Mouse (Mus musculus): ENCODE measurements around the gene Rab20. TPM values are rescaled to one million over a fixed set of nuclear protein-coding genes. Genes with fewer than 3 reads are reported as not detected.
A peak's percentile ranks its signal among the peaks of the same experiment; 100 is the strongest.

The Rab20 gene
- 24.2 and 26.5 TPM in 2 replicates for polyA plus RNA-seq (2015; fragmentation: Nextera tagmentation; extraction: Ambion mirVana)

DNA sequence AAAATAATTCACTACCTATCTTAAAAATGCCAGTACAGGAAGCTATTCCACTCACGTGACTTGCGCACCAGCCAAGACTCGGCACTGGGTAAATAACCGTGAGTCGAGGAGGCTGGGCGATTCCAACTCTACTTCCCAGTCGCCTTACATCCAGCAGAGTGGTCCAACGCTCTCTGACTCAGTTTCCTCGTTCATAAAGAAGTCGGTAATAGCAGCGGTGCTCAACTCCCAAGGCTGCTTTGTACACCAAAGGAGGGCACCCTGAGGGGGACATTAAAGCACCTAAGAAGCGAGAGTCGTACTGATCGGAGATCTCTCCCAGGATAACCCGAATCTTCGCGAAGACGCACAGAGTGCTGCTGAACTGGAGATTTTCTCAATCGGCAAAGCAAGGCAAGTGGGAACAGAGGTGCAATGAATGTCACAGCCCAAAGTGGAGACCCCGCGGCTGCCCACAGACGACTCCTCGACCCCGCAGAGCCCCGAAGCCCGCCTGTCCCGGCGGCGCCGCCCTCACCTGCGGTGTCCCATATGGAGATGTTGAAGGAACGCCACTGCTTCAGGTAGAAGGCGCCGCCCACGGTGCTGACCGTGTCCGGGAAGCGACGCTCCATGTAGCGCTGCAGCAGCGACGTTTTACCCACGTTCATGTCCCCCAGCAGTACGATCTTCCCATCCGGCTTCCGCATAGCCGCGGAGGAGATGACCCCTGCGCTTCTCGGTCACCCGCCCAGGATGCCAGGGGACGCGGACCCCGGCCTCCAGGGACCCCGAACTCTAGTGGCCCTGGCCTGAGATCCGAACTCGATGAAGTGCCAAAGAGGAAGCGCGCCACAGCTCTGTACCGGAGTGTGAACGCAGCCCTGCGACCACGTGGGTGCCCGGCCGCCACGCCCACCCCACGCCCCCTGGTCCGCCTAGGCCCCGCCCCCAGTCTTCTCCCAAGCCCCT, at the start of gene Rab20:
Gene Rab20, minus strand, starts transcription at position 900 of the 951 bp plus-strand sequence.
- Histone ChIP-seq H3K36me3 (no peaks in the 10 kb centered on the region), H3K27me3 (peaks cover 51% of the 10 kb centered on the region), H3K9me3 (replicated peaks) (no peaks in the 10 kb centered on the region), H3K4me2 (peak within 1 kb of the TSS; percentile 100), H3K4me3 (replicated peaks) (peak within 1 kb of the TSS; percentile 70), H3K9ac (peak within 1 kb of the TSS; percentile 65), H3K4me1 (peaks cover 84% of the 10 kb centered on the region), H3K27ac (peak within 1 kb of the TSS; percentile 83)
- peak; percentile 84 for ATAC-seq (replicated peaks; ENCODE audit: low FRiP score)
- under 1% methylated on average over 69 of the region's 69 CpGs for WGBS

DNA sequence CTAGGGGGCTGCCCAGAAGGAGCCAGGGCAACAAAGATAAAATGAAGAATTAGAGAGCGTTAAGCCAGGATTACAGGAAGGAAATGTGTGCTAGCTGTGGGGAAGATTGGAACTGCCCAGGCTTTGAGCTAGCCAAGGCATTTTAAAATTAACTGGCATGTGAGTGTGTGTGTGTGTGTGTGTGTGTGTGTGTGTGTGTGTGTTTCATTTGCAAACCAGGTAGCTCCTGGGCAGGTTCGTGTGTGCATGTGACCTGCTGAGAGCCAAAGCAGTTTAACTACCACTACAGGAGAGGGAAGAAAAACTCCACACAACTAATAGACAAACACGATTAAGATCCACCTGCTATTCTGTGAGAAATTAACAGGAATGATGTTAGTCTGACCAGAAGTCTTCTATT, 44.8 kb upstream of the Rab20 start:
- ATAC-seq (replicated peaks; ENCODE audit: low FRiP score) = no peak
- H3K4me1 ChIP-seq = no peaks in the 10 kb centered on the region
- H3K36me3 ChIP-seq = peaks cover 34% of the 10 kb centered on the region
- H3K27ac ChIP-seq = no peak overlapping the region
- H3K27me3 ChIP-seq = no peaks in the 10 kb centered on the region
- H3K4me3 ChIP-seq (replicated peaks) = no peak overlapping the region
- 77% methylated on average over 3 of the region's 3 CpGs for WGBS
- H3K9me3 ChIP-seq (replicated peaks) = no peaks in the 10 kb centered on the region
- H3K9ac ChIP-seq = no peak overlapping the region
- no peak overlapping the region for H3K4me2 ChIP-seq

GRCm38 (mm10) chr8:11518676-11519075, 40.2 kb upstream of the Rab20 start:
- peaks cover 71% of the 10 kb centered on the region for H3K36me3 ChIP-seq
- H3K9me3 ChIP-seq (replicated peaks) = no peaks in the 10 kb centered on the region
- no peak overlapping the region for H3K9ac ChIP-seq
- no peaks in the 10 kb centered on the region for H3K27me3 ChIP-seq
- 91% methylated on average over 11 of the region's 11 CpGs for WGBS
- no peak for ATAC-seq (replicated peaks; ENCODE audit: low FRiP score)
- no peak overlapping the region for H3K27ac ChIP-seq
- H3K4me1 ChIP-seq = no peaks in the 10 kb centered on the region
- no peak overlapping the region for H3K4me3 ChIP-seq (replicated peaks)
- no peak overlapping the region for H3K4me2 ChIP-seq

GRCm38 (mm10) chr8:11518056-11518396, 39.5 kb upstream of the Rab20 start:
- H3K27me3 ChIP-seq = no peaks in the 10 kb centered on the region
- no peak overlapping the region for H3K9ac ChIP-seq
- no peak overlapping the region for H3K27ac ChIP-seq
- ATAC-seq (replicated peaks; ENCODE audit: low FRiP score) = no peak
- no peaks in the 10 kb centered on the region for H3K4me1 ChIP-seq
- 82% methylated on average over 6 of the region's 6 CpGs for WGBS
- no peak overlapping the region for H3K4me3 ChIP-seq (replicated peaks)
- H3K36me3 ChIP-seq = peaks cover 77% of the 10 kb centered on the region
- no peak overlapping the region for H3K4me2 ChIP-seq
- H3K9me3 ChIP-seq (replicated peaks) = no peaks in the 10 kb centered on the region

GRCm38 (mm10) chr8:11517366-11518055, 39.0 kb upstream of the Rab20 start:
- Histone ChIP-seq H3K4me1 (no peaks in the 10 kb centered on the region), H3K4me3 (replicated peaks) (no peak overlapping the region), H3K4me2 (no peak overlapping the region), H3K27me3 (no peaks in the 10 kb centered on the region), H3K9ac (no peak overlapping the region), H3K27ac (no peak overlapping the region), H3K36me3 (peaks cover 82% of the 10 kb centered on the region), H3K9me3 (replicated peaks) (no peaks in the 10 kb centered on the region)
- WGBS = 84% methylated on average over 16 of the region's 16 CpGs
- ATAC-seq (replicated peaks; ENCODE audit: low FRiP score) = no peak

DNA sequence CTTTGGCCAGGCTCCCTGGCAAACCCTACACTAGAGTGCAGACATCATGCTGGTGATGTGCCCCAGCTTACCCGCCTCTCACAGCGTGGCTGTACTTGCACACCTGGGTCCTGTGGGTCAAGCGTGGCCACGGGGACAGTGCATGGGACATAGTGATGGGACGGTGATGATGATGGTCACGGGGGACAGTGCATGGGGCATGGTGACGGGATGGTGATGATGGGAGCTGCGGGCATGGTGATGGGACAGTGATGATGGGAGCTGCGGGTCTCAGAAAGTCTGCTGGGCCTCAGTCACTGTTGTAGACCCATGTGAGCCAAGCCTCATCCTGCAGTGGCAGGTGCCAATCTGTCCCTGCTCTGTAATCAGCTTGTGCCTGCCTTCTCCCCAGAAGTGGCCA, 37.8 kb upstream of the Rab20 start:
- Histone ChIP-seq H3K4me3 (replicated peaks) (no peak overlapping the region), H3K36me3 (peaks cover 84% of the 10 kb centered on the region), H3K27me3 (no peaks in the 10 kb centered on the region), H3K9me3 (replicated peaks) (no peaks in the 10 kb centered on the region), H3K4me2 (no peak overlapping the region), H3K9ac (no peak overlapping the region), H3K4me1 (no peaks in the 10 kb centered on the region), H3K27ac (no peak overlapping the region)
- 92% methylated on average over 9 of the region's 9 CpGs for WGBS
- ATAC-seq (replicated peaks; ENCODE audit: low FRiP score) = no peak

DNA sequence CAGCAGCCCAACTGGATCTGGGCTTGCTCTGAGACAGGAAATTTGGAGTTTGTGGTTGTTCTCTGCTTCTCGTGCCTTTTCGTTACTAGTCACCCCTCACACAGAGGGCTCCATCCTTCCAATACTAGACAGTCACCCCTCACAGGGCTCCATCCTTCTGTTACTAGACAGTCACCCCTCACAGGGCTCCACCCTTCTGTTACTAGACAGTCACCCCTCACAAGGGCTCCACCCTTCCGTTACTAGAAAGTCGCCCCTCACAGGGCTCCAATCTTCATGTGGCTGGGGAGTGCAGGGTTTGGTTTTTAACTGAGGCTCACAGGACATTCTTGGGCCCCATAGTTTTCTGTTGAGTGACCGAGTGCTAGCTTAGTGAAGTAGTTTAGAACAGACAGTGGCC, 34.7 kb upstream of the Rab20 start:
- Histone ChIP-seq H3K36me3 (peaks cover 97% of the 10 kb centered on the region), H3K27ac (no peak overlapping the region), H3K4me2 (no peak overlapping the region), H3K4me3 (replicated peaks) (no peak overlapping the region), H3K9ac (no peak overlapping the region), H3K9me3 (replicated peaks) (no peaks in the 10 kb centered on the region), H3K4me1 (no peaks in the 10 kb centered on the region), H3K27me3 (no peaks in the 10 kb centered on the region)
- no peak for ATAC-seq (replicated peaks; ENCODE audit: low FRiP score)
- 90% methylated on average over 5 of the region's 5 CpGs for WGBS

DNA sequence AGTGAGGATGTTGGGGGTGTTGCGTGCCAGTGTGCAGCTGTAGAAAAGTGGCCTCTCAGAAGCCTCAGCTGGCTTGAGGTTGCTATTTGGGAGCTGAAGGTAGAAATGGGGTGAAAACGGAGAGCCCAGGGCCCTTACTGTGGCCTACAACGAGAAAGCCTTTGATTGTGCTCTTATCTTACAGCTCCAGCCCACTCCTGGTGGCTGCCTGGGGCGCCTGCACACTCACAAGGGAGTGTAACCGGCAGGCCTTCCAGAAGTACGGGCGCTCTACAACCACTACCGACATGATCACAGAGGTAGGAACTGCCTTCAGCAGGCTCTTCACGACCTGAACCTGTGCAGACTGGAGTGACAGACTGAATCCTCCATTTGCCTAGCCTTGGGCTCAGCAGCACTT, 34.2 kb upstream of the Rab20 start:
- H3K9me3 ChIP-seq (replicated peaks) = no peaks in the 10 kb centered on the region
- WGBS = 84% methylated on average over 9 of the region's 9 CpGs
- H3K4me3 ChIP-seq (replicated peaks) = no peak overlapping the region
- H3K27ac ChIP-seq = no peak overlapping the region
- ATAC-seq (replicated peaks; ENCODE audit: low FRiP score) = no peak
- H3K36me3 ChIP-seq = peaks cover 98% of the 10 kb centered on the region
- H3K4me1 ChIP-seq = no peaks in the 10 kb centered on the region
- H3K27me3 ChIP-seq = no peaks in the 10 kb centered on the region
- no peak overlapping the region for H3K4me2 ChIP-seq
- no peak overlapping the region for H3K9ac ChIP-seq

DNA sequence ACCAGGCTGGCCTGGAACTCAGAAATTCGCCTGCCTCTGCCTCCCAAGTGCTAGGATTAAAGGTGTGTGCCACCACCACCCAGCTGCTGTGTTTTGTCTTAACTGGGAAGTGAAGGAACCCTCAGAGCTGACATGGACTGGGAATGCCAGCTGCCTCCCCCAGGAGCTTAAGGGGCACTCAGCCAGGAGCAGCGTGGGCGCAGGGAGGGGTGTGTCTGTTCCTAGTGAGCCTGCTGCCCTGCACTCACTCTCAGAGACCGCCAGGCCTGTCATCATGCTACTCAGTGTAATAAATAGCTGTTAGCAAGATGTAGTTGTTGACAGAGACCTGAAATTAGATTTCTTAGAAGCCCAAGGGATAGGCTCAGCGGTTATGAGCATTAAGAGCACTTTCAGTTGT, 32.5 kb upstream of the Rab20 start:
- peaks cover 97% of the 10 kb centered on the region for H3K36me3 ChIP-seq
- ATAC-seq (replicated peaks; ENCODE audit: low FRiP score) = no peak
- H3K9ac ChIP-seq = no peak overlapping the region
- H3K4me3 ChIP-seq (replicated peaks) = no peak overlapping the region
- no peaks in the 10 kb centered on the region for H3K27me3 ChIP-seq
- WGBS = 90% methylated on average over 5 of the region's 5 CpGs
- H3K4me1 ChIP-seq = no peaks in the 10 kb centered on the region
- no peaks in the 10 kb centered on the region for H3K9me3 ChIP-seq (replicated peaks)
- no peak overlapping the region for H3K27ac ChIP-seq
- no peak overlapping the region for H3K4me2 ChIP-seq

- no peaks in the 10 kb centered on the region for H3K9me3 ChIP-seq (replicated peaks)
- no peak for ATAC-seq (replicated peaks; ENCODE audit: low FRiP score)
- no peak overlapping the region for H3K9ac ChIP-seq
- H3K36me3 ChIP-seq = peaks cover 97% of the 10 kb centered on the region
- no peak overlapping the region for H3K27ac ChIP-seq
- no peaks in the 10 kb centered on the region for H3K27me3 ChIP-seq
- no peaks in the 10 kb centered on the region for H3K4me1 ChIP-seq
- WGBS = 83% methylated on average over 10 of the region's 10 CpGs
- H3K4me2 ChIP-seq = no peak overlapping the region
- H3K4me3 ChIP-seq (replicated peaks) = no peak overlapping the region
These were observed 30.4 kb upstream of the Rab20 start for GRCm38 (mm10) chr8:11508880-11509279.

- no peak for ATAC-seq (replicated peaks; ENCODE audit: low FRiP score)
- H3K36me3 ChIP-seq = peaks cover 95% of the 10 kb centered on the region
These were observed 28.3 kb upstream of the Rab20 start for GRCm38 (mm10) chr8:11506802-11507201.

GRCm38 (mm10) chr8:11506074-11506473, 27.6 kb upstream of the Rab20 start:
- no peaks in the 10 kb centered on the region for H3K9me3 ChIP-seq (replicated peaks)
- peaks cover 90% of the 10 kb centered on the region for H3K36me3 ChIP-seq
- H3K27me3 ChIP-seq = no peaks in the 10 kb centered on the region
- H3K4me3 ChIP-seq (replicated peaks) = no peak overlapping the region
- no peak for ATAC-seq (replicated peaks; ENCODE audit: low FRiP score)
- H3K4me2 ChIP-seq = no peak overlapping the region
- no peak overlapping the region for H3K9ac ChIP-seq
- H3K27ac ChIP-seq = no peak overlapping the region
- H3K4me1 ChIP-seq = no peaks in the 10 kb centered on the region
- WGBS = 82% methylated on average over 14 of the region's 14 CpGs

More at GRCm38 (mm10) chr8:11506802-11507201, 28.3 kb upstream of the Rab20 start:
- WGBS = 75% methylated on average over 6 of the region's 6 CpGs
- H3K4me1 ChIP-seq = no peaks in the 10 kb centered on the region
- H3K9ac ChIP-seq = no peak overlapping the region
- no peak overlapping the region for H3K4me2 ChIP-seq
- no peak overlapping the region for H3K27ac ChIP-seq
- no peaks in the 10 kb centered on the region for H3K27me3 ChIP-seq
- no peaks in the 10 kb centered on the region for H3K9me3 ChIP-seq (replicated peaks)
- H3K4me3 ChIP-seq (replicated peaks) = no peak overlapping the region

Measured in kidney, embryonic 15.5 days (tissue).